Mouse (Mus musculus): Measurements from ENCODE around the gene Ppt2. TPM values are rescaled to one million over a fixed set of nuclear protein-coding genes. Genes with fewer than 3 reads are reported as not detected.

Gene Ppt2
- total RNA-seq, 2 experiments from 2014 or later: 30.3 to 32.7 TPM

GRCm38 (mm10) chr17:34640778-34641601 is 12.7 kb upstream of the Ppt2 start:
- intact Hi-C loops (cut with DNase I): no loop called here
- DNase-seq: peak; percentile 80

- intact Hi-C loops (cut with DNase I): no loop called here
- no peak for DNase-seq
These were observed 11.3 kb upstream of the Ppt2 start for GRCm38 (mm10) chr17:34639461-34640255.

GRCm38 (mm10) chr17:34637459-34637858 is 9.1 kb upstream of the Ppt2 start:
- intact Hi-C loops (cut with DNase I): no loop called here
- DNase-seq: no peak

GRCm38 (mm10) chr17:34635671-34636070 is 7.4 kb upstream of the Ppt2 start:
- no peak for DNase-seq
- intact Hi-C loops (cut with DNase I): no loop called here

- intact Hi-C loops (cut with DNase I): no loop called here
- DNase-seq: peak; percentile 55
These were observed 4.0 kb upstream of the Ppt2 start for GRCm38 (mm10) chr17:34632261-34632691.

GRCm38 (mm10) chr17:34631647-34632046 is 3.3 kb upstream of the Ppt2 start:
- intact Hi-C loops (cut with DNase I): no loop called here

GRCm38 (mm10) chr17:34630761-34631301 is 2.5 kb upstream of the Ppt2 start:
- intact Hi-C loops (cut with DNase I): no loop called here
- DNase-seq: no peak

More at GRCm38 (mm10) chr17:34631647-34632046, 3.3 kb upstream of the Ppt2 start:
- no peak for DNase-seq

- intact Hi-C loops (cut with DNase I): no loop called here
- no peak for DNase-seq
These were observed 1.7 kb upstream of the Ppt2 start for GRCm38 (mm10) chr17:34629796-34630603.

GRCm38 (mm10) chr17:34629221-34629751 is 976 bp upstream of the Ppt2 start, which contains the start of gene Prrt1:
TSS of gene Prrt1 (plus strand) at chr17:34629533.
- intact Hi-C loops (cut with DNase I): no loop called here
- DNase-seq: no peak

GRCm38 (mm10) chr17:34628644-34628967 is 296 bp upstream of the Ppt2 start:
- intact Hi-C loops (cut with DNase I): no loop called here
- no peak for DNase-seq

GRCm38 (mm10) chr17:34627093-34627942 is 992 bp downstream of the Ppt2 start:
- peak; percentile 92 for DNase-seq
- intact Hi-C loops (cut with DNase I): no loop called here

GRCm38 (mm10) chr17:34626773-34627092 is 1.6 kb downstream of the Ppt2 start:
- intact Hi-C loops (cut with DNase I): no loop called here
- peak; percentile 62 for DNase-seq

GRCm38 (mm10) chr17:34626062-34626772 is 2.1 kb downstream of the Ppt2 start:
- intact Hi-C loops (cut with DNase I): no loop called here
- DNase-seq: no peak

- no peak for DNase-seq
- intact Hi-C loops (cut with DNase I): no loop called here
These were observed 3.3 kb downstream of the Ppt2 start for GRCm38 (mm10) chr17:34624981-34625380.

GRCm38 (mm10) chr17:34623161-34623560 is 5.1 kb downstream of the Ppt2 start:
- intact Hi-C loops (cut with DNase I): no loop called here
- DNase-seq: no peak

- intact Hi-C loops (cut with DNase I): no loop called here
- no peak for DNase-seq
These were observed 7.3 kb downstream of the Ppt2 start for GRCm38 (mm10) chr17:34621006-34621405.

- DNase-seq: peak; percentile 61
- intact Hi-C loops (cut with DNase I): no loop called here
These were observed 9.3 kb downstream of the Ppt2 start for GRCm38 (mm10) chr17:34618999-34619398.

GRCm38 (mm10) chr17:34615871-34616270 is 12.4 kb downstream of the Ppt2 start, which contains the start of gene Egfl8:
TSS of gene Egfl8 (minus strand) at chr17:34615971.
- intact Hi-C loops (cut with DNase I): no loop called here
- no peak for DNase-seq

GRCm38 (mm10) chr17:34613830-34614229 is 14.5 kb downstream of the Ppt2 start:
- intact Hi-C loops (cut with DNase I): no loop called here
- no peak for DNase-seq

All from left cerebral cortex, postnatal 4 days (tissue).